Mouse (Mus musculus) hindbrain, embryonic 13.5 days (tissue): Measurements from ENCODE around the gene Slc25a41. TPM values are rescaled to one million over a fixed set of nuclear protein-coding genes. Genes with fewer than 3 reads are reported as not detected.
"Not testable (repeated sequence)": the region's sequence is repeated elsewhere in the genome, so short reads cannot be mapped to it uniquely, and the experiment has no call there.

ENCODE experiments used
- ATAC-seq: fragments of 200-750 bp; cut with Nextera tagmentation; 2 replicates; pipeline ENCODE4 v1.8.0; 2017; ENCODE audit warnings: moderate TSS enrichment; ENCODE audit not compliant: low FRiP score
- H3K27ac ChIP-seq: fragments of 300-500 bp; sonication (generic); 2 replicates; pipeline ENCODE4 v1.5.1; 2015; ENCODE audit warnings: inconsistent platforms, mild to moderate bottlenecking, moderate library complexity
- H3K27me3 ChIP-seq: fragments of 300-500 bp; sonication (generic); 2 replicates; pipeline ENCODE4 v1.6.1; 2015; ENCODE audit warnings: mild to moderate bottlenecking, inconsistent platforms
- H3K36me3 ChIP-seq: fragments of 300-500 bp; sonication (generic); 2 replicates; pipeline ENCODE4 v1.6.1; 2015; ENCODE audit warnings: mild to moderate bottlenecking, inconsistent platforms
- H3K4me1 ChIP-seq: fragments of 300-500 bp; sonication (generic); replicated peaks from 2 replicates; pipeline ENCODE4 v1.6.1; 2015; ENCODE audit warnings: inconsistent platforms
- H3K4me2 ChIP-seq: fragments of 300-500 bp; sonication (generic); 2 replicates; pipeline ENCODE4 v1.6.1; 2015; ENCODE audit warnings: inconsistent platforms, mild to moderate bottlenecking, moderate library complexity
- H3K4me3 ChIP-seq: fragments of 300-500 bp; sonication (generic); 2 replicates; pipeline ENCODE4 v1.5.1; 2015; ENCODE audit warnings: mild to moderate bottlenecking, inconsistent platforms
- H3K9ac ChIP-seq: fragments of 300-500 bp; sonication (generic); 2 replicates; pipeline ENCODE4 v1.6.1; 2015; ENCODE audit warnings: mild to moderate bottlenecking, inconsistent platforms
- H3K9me3 ChIP-seq: fragments of 300-500 bp; sonication (generic); 2 replicates; pipeline ENCODE4 v1.6.1; 2016; ENCODE audit warnings: inconsistent platforms
- WGBS: fragments of 180-500 bp; shearing (Covaris S2); methylation state at CpG from one replicate; pipeline ENCODE4 v1.1.7; 2015; 5-methylcytosine and 5-hydroxymethylcytosine counted together
- polyA plus RNA-seq: library from polyadenylated mRNA; unstranded; fragments of >200 nt; fragmentation: Nextera tagmentation; extraction: Ambion mirVana; gene quantifications from 2 replicates; pipeline ENCODE4 v1.2.1, GENCODE M21; 2015

Gene Slc25a41
- polyA plus RNA-seq, 1 experiment from 2014 or later, result not detected

DNA sequence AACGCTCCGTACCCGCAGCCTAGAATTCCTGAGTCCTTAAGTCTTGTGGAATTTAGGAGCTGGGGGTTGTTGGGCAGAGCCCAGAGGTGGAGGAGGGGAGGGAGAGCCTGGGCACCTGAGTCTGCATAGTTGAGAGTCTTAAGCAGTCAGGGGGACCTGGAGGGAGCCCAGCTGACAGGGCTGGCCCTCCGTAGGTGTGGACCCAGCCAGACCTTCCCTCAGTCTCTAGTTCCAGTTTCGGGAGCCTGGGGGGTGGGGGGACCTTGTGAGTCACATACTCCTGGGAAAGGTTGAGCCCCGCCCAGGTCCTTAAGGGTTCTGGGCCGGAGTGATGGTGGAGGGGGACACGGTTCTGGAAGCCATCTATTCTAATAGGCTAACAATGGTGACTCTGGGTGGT is 21.6 kb upstream of the Slc25a41 start:
- WGBS, result 11% methylated on average over 8 of the region's 8 CpGs
- ATAC-seq, result no peak

DNA sequence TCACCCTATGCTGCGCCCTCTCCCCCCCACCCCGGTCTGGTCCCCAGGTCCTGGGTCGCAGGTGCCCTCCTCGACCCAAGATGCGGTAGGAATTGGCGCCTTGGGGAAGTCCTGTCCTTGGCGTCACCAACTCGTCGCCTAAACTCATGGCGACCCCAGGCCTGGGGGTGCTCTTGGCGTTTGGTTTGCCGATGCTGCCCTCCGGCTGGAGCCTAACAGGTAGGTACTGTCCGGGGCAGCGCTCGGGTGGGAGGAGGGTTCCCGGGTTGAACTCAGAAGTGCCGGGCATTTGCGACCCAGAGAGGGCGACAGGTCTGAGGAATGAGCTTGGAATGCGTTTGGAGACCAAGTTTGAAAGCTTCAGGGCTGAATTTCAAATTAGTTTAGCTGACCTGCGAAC is 21.1 kb upstream of the Slc25a41 start:
- H3K4me2 ChIP-seq, result peak overlapping the region; percentile 53
- no peak overlapping the region for H3K9ac ChIP-seq
- H3K27ac ChIP-seq, result no peak overlapping the region
- H3K4me3 ChIP-seq, result peak overlapping the region; percentile 34; the same call in 1 of the 2 replicates
- WGBS, result under 1% methylated on average over 22 of the region's 22 CpGs
- no peaks in the 10 kb centered on the region for H3K36me3 ChIP-seq
- H3K9me3 ChIP-seq, result no peaks in the 10 kb centered on the region
- H3K27me3 ChIP-seq, result peaks cover 54% of the 10 kb centered on the region
- peaks cover 25% of the 10 kb centered on the region for H3K4me1 ChIP-seq
- ATAC-seq, result no peak

More for the DNA sequence above, 21.6 kb upstream of the Slc25a41 start:
- H3K27me3 ChIP-seq, result peaks cover 55% of the 10 kb centered on the region
- no peak overlapping the region for H3K4me3 ChIP-seq
- H3K27ac ChIP-seq, result no peak overlapping the region
- H3K4me1 ChIP-seq, result peaks cover 23% of the 10 kb centered on the region
- H3K4me2 ChIP-seq, result no peak overlapping the region
- H3K9ac ChIP-seq, result no peak overlapping the region
- H3K9me3 ChIP-seq, result no peaks in the 10 kb centered on the region
- no peaks in the 10 kb centered on the region for H3K36me3 ChIP-seq

DNA sequence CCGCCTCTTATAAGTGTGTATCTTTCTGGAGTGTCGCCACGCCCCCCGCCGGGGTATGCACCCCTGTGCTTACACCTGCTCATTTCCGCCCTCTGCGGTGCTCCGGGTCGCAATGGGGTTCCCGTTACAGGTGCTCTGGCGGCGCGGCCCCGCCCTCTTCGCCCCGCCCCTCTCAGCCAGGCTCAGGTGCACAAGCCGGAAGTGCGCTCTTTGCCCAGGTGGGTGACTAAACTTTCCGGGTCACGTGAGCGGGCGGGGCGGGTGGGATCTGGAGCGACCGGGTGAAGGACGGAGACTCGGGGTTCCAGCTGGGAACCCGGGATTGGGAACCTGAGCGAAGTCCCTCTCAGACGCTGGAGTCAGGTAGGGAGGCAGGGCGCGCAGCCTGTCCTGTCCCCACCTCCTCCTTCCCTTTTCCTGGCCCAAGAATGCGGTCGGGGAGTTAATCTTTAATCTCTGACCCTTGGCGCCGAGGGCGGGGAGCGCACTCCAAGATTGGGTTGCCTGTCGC is 20.6 kb upstream of the Slc25a41 start:
- ATAC-seq, result no peak
- 1% methylated on average over 39 of the region's 39 CpGs for WGBS

DNA sequence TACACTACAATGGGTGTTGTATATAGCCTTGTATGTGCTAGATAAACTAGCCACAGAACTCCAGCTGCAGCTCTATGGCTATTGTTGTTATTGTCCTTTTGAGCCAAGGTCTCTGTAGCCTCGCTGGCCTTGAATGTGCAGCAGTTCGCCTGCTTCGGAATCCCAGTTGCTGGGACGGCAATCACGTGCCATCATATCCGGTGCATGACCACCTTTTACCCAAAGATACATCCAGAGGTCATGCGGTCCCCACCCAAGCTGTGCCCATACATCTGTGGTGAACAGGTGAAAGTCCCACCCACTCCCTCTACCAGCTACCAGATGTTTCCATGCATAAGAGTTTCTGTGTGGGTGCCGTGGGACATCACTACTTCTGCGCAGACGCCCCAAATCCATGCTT is 19.6 kb upstream of the Slc25a41 start:
- ATAC-seq, result no peak
- Histone ChIP-seq H3K27me3 (peaks cover 46% of the 10 kb centered on the region), H3K4me3 (peak overlapping the region; percentile 84), H3K9me3 (no peaks in the 10 kb centered on the region), H3K9ac (no peak overlapping the region), H3K4me2 (peak overlapping the region; percentile 66), H3K27ac (0 out of 2 replicates have a peak overlapping the region, but pooled peaks have one; percentile 85), H3K4me1 (peaks cover 25% of the 10 kb centered on the region), H3K36me3 (peaks cover 9% of the 10 kb centered on the region)
- 42% methylated on average over 10 of the region's 10 CpGs for WGBS

More for the DNA sequence above, 20.6 kb upstream of the Slc25a41 start:
- Histone ChIP-seq H3K4me1 (peaks cover 25% of the 10 kb centered on the region), H3K4me3 (peak overlapping the region; percentile 34), H3K36me3 (peaks cover 3% of the 10 kb centered on the region), H3K27ac (no peak overlapping the region), H3K9me3 (no peaks in the 10 kb centered on the region), H3K27me3 (peaks cover 49% of the 10 kb centered on the region), H3K4me2 (peak overlapping the region; percentile 53), H3K9ac (peak overlapping the region; percentile 19; the same call in 1 of the 2 replicates)

DNA sequence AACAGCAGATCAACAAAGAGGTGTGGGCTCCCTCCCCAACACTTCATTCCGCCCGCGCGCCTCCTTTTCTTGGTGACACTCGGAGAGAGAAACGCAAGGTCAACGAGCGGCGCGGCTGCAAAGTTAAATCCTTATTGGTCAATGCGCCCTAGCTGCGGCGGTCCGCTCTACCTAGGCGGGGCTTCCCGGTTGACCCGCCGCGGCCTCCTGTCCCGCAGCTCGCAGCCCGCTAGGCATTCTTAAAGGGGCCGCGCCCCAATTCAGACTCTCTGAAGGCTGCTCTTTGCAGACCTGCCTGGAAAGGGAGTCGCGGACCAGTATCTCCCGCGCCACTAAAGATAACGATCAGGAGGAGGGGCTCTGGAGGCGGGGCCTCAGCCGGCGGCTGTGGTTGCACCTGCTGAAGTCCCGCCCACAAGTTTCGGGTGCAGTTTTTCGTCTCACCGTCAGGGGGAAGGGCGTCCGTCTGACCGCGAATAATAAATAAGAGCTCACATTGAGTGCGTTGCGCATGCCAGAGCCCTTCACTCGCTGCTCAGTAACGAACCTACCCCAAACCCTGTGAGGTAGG is 18.9 kb upstream of the Slc25a41 start:
- H3K36me3 ChIP-seq, result peaks cover 17% of the 10 kb centered on the region
- peaks cover 25% of the 10 kb centered on the region for H3K4me1 ChIP-seq
- ATAC-seq, result peak; percentile 92
- H3K27me3 ChIP-seq, result peaks cover 43% of the 10 kb centered on the region
- peak overlapping the region; percentile 85 for H3K9ac ChIP-seq
- H3K9me3 ChIP-seq, result no peaks in the 10 kb centered on the region
- H3K4me3 ChIP-seq, result peak overlapping the region; percentile 84
- peak overlapping the region; percentile 85 for H3K27ac ChIP-seq
- peak overlapping the region; percentile 66 for H3K4me2 ChIP-seq
- WGBS, result under 1% methylated on average over 44 of the region's 44 CpGs

DNA sequence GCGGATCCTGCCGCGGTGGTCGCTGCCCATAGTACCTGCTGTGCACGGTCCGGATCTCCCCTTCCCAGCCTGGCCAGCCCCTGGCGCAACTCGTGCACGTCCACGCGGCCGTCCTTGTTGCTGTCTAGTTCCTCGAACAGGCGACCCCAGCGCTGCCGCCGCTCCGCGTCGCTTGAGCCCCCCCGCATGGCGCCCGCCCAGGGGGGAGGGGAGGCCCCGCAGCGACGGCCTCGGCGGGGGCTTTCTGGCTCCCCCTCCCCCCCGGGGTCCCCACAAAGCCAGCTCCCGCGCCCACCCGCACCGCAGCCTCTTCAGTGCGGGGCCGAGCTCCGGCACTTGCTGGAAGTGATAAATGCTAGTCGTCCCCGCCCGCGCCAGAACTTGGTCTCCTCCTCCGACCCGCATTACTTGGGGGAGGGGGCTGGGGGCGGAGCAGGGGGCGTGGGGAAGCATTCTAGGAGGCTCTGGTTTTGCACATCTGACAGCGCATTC is 18.1 kb upstream of the Slc25a41 start, which contains the start of gene Slc25a23:
Gene Slc25a23 (minus strand): TSS at position 378 of the 492 bp plus-strand sequence.
- under 1% methylated on average over 44 of the region's 45 CpGs for WGBS
- H3K4me1 ChIP-seq, result peaks cover 25% of the 10 kb centered on the region

DNA sequence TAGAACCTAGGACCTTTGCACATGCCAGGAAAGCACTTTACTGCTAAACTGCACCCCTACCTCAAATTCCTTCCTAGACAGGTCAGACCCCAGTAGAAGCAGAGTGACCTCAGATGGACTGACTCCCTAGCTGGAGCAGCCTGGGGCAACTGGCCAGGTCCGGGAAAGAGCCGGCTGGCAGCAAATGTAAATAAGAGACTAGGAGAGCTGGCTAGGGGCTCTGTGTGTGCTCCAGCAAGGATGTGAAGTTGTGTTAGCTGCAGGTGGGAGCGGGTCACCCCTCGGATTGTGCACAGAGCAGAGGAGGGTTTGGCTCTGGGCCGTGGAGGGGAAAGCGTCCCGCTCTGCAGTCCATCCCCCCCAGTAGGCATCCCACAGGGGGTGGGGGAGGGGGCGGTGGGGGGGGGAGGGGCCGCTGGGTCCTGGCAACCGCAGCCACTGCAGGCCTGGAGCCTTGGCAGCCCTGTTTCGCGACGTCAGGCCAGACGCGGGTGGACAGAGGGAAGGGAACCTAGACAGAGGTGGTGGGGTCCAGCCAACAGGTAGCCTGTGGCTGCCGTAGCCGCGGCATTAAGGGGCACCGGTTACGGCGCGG is 17.5 kb upstream of the Slc25a41 start, which contains the start of gene Crb3:
Gene Crb3 (plus strand): TSS at position 215 of the 595 bp plus-strand sequence.
- peak; percentile 8 for ATAC-seq

More for the DNA sequence above, 18.1 kb upstream of the Slc25a41 start, which contains the start of gene Slc25a23:
- Histone ChIP-seq H3K27ac (peak within 1 kb of the TSS; percentile 85), H3K4me2 (peak within 1 kb of the TSS; percentile 66), H3K9ac (peak within 1 kb of the TSS; percentile 85), H3K9me3 (no peaks in the 10 kb centered on the region), H3K4me3 (peak within 1 kb of the TSS; percentile 84), H3K36me3 (peaks cover 25% of the 10 kb centered on the region), H3K27me3 (peaks cover 35% of the 10 kb centered on the region)
- peak; percentile 80 for ATAC-seq

DNA sequence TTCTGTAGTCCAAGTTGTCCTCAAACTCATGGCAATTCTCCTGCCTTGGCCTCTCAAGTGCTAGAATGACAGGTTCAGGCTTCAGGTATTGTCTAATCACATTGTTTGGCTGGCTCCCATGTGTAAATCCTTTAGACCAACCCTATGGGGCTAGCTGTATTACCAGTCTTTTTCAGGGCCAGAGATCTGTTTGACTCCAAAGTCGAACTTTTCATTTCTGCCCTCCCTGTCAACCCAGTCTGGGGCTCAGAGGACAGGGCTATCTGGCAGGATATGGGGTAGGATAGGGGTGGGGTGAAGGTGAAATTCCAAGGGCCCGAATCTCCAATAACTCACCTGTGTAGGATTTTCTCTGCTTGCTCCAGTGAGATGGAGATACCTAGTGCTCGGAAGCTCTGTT is 14.8 kb upstream of the Slc25a41 start:
- Histone ChIP-seq H3K9me3 (no peaks in the 10 kb centered on the region), H3K4me3 (no peak overlapping the region), H3K36me3 (peaks cover 57% of the 10 kb centered on the region), H3K27me3 (peaks cover 4% of the 10 kb centered on the region), H3K4me1 (peaks cover 14% of the 10 kb centered on the region), H3K4me2 (no peak overlapping the region), H3K9ac (no peak overlapping the region), H3K27ac (no peak overlapping the region)
- no peak for ATAC-seq
- WGBS, result 87% methylated on average over 3 of the region's 3 CpGs

More for the DNA sequence above, 17.5 kb upstream of the Slc25a41 start, which contains the start of gene Crb3:
- Histone ChIP-seq H3K36me3 (peaks cover 30% of the 10 kb centered on the region), H3K27ac (peak within 1 kb of the TSS; percentile 85), H3K9ac (peak within 1 kb of the TSS; percentile 85), H3K27me3 (peaks cover 30% of the 10 kb centered on the region), H3K4me2 (peak within 1 kb of the TSS; percentile 66), H3K9me3 (no peaks in the 10 kb centered on the region), H3K4me3 (peak within 1 kb of the TSS; percentile 84), H3K4me1 (peaks cover 25% of the 10 kb centered on the region)
- WGBS, result 1% methylated on average over 15 of the region's 22 CpGs

DNA sequence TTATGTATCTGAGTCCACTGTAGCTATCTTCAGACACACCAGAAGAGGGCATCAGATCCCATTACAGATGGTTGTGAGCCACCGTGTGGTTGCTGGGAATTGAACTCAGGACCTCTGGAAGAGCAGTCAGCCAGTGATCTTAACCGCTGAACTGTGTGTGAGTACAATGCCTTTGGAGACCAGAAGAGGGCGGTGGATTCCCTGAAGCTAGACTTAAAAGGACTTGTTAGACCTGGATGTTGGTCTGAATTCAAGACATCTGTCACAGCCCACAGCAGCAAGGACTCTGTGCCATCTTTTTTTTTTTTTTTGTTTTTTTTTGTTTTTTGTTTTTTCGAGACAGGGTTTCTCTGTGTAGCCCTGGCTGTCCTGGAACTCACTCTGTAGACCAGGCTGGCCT is 10.2 kb upstream of the Slc25a41 start:
- 88% methylated on average over 4 of the region's 4 CpGs for WGBS
- not testable (repeated sequence) for H3K27ac ChIP-seq, H3K27me3 ChIP-seq, H3K9me3 ChIP-seq, H3K4me1 ChIP-seq, H3K4me2 ChIP-seq, H3K9ac ChIP-seq, ATAC-seq, H3K4me3 ChIP-seq
- H3K36me3 ChIP-seq, result peaks cover 89% of the 10 kb centered on the region

DNA sequence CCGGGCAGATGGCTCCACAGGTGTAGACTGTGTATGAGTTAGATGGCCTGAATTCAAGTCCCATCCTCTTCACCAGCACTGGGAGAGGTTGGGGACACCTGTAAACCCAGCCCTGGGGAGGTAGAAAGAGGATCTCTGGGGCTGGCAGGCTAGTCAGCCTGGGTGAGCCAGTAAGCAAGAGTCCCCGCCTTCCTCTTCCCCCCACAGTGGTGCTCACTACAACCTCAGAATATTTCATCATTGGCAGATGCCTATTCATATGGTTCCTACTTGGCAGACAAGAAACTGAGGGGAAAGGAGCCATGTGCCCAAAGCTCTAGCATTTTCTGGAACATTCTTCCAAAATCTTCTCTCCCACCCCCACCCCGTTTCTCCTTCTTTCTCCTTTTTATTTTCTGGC is 7.4 kb upstream of the Slc25a41 start:
- no peak overlapping the region for H3K4me2 ChIP-seq
- H3K27me3 ChIP-seq, result no peaks in the 10 kb centered on the region
- no peak overlapping the region for H3K4me3 ChIP-seq
- H3K9ac ChIP-seq, result no peak overlapping the region
- H3K27ac ChIP-seq, result no peak overlapping the region
- peaks cover 82% of the 10 kb centered on the region for H3K36me3 ChIP-seq
- no peak for ATAC-seq
- H3K9me3 ChIP-seq, result no peaks in the 10 kb centered on the region
- no peaks in the 10 kb centered on the region for H3K4me1 ChIP-seq
- 93% methylated on average over 3 of the region's 3 CpGs for WGBS

DNA sequence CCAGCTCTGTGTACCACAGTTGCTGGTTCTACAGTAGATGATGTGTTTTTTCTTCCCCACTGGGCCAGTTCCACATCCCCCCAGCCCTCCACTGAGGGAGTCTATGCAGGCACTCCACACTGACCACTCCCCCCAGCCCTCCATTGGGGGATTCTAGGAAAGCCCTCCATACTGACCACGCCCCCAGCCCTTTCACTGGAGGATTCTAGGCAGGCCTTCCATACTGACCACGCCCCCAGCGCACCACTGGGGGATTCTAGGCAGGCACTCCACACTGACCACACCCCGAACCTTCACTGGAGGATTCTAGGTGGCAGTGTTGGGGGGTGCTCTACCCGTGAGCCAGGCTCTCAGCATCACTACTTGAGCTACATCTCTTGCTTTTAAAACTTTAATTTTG is 6.0 kb upstream of the Slc25a41 start:
- ATAC-seq, result no peak
- Histone ChIP-seq H3K27me3 (no peaks in the 10 kb centered on the region), H3K36me3 (peaks cover 68% of the 10 kb centered on the region), H3K27ac (no peak overlapping the region), H3K9ac (no peak overlapping the region), H3K9me3 (no peaks in the 10 kb centered on the region), H3K4me3 (no peak overlapping the region), H3K4me2 (no peak overlapping the region), H3K4me1 (no peaks in the 10 kb centered on the region)
- WGBS, result 44% methylated on average over 5 of the region's 5 CpGs

DNA sequence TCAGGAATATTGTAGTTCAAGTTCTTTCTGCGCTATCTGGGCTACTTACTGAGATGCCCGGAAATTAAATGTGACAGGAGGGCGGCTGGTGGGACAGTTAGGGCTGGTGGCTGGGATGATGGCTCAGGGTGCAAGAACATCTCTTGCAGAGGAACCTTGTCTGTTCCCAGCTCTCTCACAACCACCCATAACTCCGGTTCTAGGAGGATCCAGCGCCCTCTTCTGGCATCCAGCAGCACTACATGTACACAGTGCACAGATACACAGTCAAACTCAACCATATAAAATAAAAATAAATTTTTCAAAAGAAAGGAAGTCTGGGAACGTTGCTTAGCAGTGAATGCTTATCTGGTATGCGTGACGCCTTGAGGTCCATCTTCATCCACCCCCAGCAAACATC is 2.5 kb downstream of the Slc25a41 start:
- no peak overlapping the region for H3K27ac ChIP-seq
- no peak overlapping the region for H3K4me2 ChIP-seq
- no peak overlapping the region for H3K4me3 ChIP-seq
- 45% methylated on average over 8 of the region's 8 CpGs for WGBS
- no peaks in the 10 kb centered on the region for H3K9me3 ChIP-seq
- no peak overlapping the region for H3K9ac ChIP-seq
- H3K4me1 ChIP-seq, result no peaks in the 10 kb centered on the region
- peaks cover 27% of the 10 kb centered on the region for H3K27me3 ChIP-seq
- no peaks in the 10 kb centered on the region for H3K36me3 ChIP-seq
- no peak for ATAC-seq
